Mouse (Mus musculus) left cerebral cortex, postnatal 36 days (tissue): ENCODE results near the gene Ccl21b. TPM values are rescaled to one million over a fixed set of nuclear protein-coding genes. Genes with fewer than 3 reads are reported as not detected.
"Not testable (repeated sequence)": the region's sequence is repeated elsewhere in the genome, so short reads cannot be mapped to it uniquely, and the experiment has no call there.

Experiments
- DNase-seq, 2 experiments: peaks; one replicate each; pipeline ENCODE4 v3.0.0; 2021 to 2022; ENCODE audit warnings: low spot score in 2 of 2, mixed read lengths in 1 of 2
- intact Hi-C: fragments of 180-260 bp; cut with DNase I; formaldehyde crosslinking; loops from one replicate; pipeline ENCODE4 v1.15.1; 2025
- total RNA-seq, 2 experiments: library from RNA; stranded (reverse); gene quantifications; 2 replicates each; pipeline ENCODE4 v1.2.3; 2021

The Ccl21b gene
- total RNA-seq, result not detected

DNA sequence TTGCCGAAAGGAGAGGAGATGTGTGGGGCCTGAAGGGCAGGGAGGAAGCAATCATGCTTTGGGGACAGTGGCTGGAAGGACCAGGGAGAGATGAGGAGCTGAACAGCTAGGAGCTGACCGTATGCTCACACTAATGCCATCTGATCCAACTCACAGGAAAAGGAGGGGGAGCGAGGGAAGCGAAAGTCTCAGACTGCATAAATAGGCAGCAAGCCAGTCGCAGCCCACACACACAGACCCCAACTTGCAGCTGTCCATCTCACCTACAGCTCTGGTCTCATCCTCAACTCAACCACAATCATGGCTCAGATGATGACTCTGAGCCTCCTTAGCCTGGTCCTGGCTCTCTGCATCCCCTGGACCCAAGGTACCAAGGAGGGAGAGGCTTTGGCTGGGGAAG is at the start of gene Ccl21b:
Gene Ccl21b, plus strand, starts transcription at position 301 of the 400 bp plus-strand sequence.
- intact Hi-C loops, DNase-seq: not testable (repeated sequence)

DNA sequence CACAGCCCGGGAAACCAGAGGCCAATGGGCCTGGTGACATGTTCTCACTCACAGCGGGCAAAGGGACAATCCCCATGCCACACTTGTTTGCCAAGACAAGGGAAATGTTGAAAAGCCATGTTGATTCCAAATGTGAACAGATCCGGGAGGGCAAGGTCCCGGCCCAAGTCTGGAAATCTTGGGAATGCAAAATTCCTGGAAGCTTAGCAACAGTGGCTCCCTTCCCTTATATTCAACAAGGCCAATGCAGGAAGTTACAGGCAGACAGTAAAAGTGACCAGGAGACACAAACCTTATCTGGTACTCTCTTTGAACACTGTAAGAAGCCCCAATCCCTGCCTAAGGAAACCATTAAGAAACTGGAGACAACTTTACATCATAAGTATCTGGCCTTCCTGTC is 15.2 kb upstream of the Ccl21b start, which contains the start of gene Gm10600:
Gene Gm10600, plus strand, starts transcription at position 301 of the 400 bp plus-strand sequence.
- intact Hi-C loops, DNase-seq: not testable (repeated sequence)

DNA sequence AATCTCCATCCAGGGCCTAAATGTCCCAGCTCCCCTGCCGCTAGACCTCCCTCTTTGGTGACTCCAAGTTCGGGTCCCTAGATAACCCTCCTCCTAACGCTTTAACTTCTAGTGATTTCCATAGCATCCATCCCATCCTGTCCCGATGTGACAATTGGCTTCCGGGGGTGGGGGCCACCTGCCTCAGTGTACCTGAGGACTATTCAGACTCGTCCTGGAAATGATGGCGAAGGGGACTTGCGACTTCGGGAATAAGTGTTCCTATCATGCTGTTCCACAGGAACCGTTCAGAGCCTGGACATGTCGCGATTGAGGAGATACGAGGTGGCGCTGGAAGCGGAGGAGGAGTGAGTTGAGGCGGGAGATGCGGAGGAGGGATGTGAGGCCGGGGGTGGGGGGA is 38.4 kb downstream of the Ccl21b start, which contains the start of gene Gm21953:
Gene Gm21953, plus strand, starts transcription at position 301 of the 400 bp plus-strand sequence.
- intact Hi-C loops, DNase-seq: not testable (repeated sequence)

Other genes starting within 250 kb of the Ccl21b start
- gene Gm21093, start 221.0 kb upstream of the Ccl21b start, total RNA-seq, result 1 to 10 TPM; 5.7 to 5.8 TPM
- gene Gm3893, start 164.6 kb upstream of the Ccl21b start, total RNA-seq, result not detected
- gene Gm13304, start 140.9 kb upstream of the Ccl21b start, total RNA-seq, result 10 to 100 TPM; 28.7 to 36.9 TPM
- gene Gm13306, start 102.3 kb upstream of the Ccl21b start, total RNA-seq, result 10 to 100 TPM; 33.6 to 54.7 TPM
- gene Gm13305, start 87.2 kb upstream of the Ccl21b start, total RNA-seq, result 1 to 10 TPM; 1.0 to 1.1 TPM
- 10 to 100 TPM in 1 of 2 experiments, 1 to 10 TPM in 1; 8.4 to 13.1 TPM for gene Gm10600, start 15.1 kb upstream of the Ccl21b start, total RNA-seq
- gene Gm21953, start 38.5 kb downstream of the Ccl21b start, total RNA-seq, result not detected
- under 1 TPM in 1 of 2 experiments, not detected in 1; 0.66 TPM for gene Fam205a3, start 62.6 kb downstream of the Ccl21b start, total RNA-seq
- gene Gm21586, start 183.6 kb downstream of the Ccl21b start, total RNA-seq, result not detected
- gene Gm2163, start 211.0 kb downstream of the Ccl21b start, total RNA-seq, result 1 to 10 TPM; 6.9 to 7.7 TPM